Mouse (Mus musculus) heart, postnatal 14 days (tissue): ENCODE measurements around the gene Defb26. TPM values are rescaled to one million over a fixed set of nuclear protein-coding genes. Genes with fewer than 3 reads are reported as not detected.

Experiments used
- DNase-seq, 2 experiments: peaks; one replicate each; pipeline ENCODE4 v3.0.0; 2021 to 2022
- intact Hi-C: fragments of 180-260 bp; cut with DNase I; formaldehyde crosslinking; loops from one replicate; pipeline ENCODE4 v1.15.1; 2025
- long read RNA-seq, 2 experiments: library from polyadenylated mRNA; stranded (forward); transcript quantifications; one replicate each; pipeline ENCODE4 v2.0.0; 2021
- total RNA-seq, 2 experiments: library from RNA; stranded (reverse); gene quantifications; 2 replicates each; pipeline ENCODE4 v1.2.3; 2021

Gene Defb26
- total RNA-seq, result not detected
- long read RNA-seq, experiment 1, result 0 reads
- long read RNA-seq, experiment 2, result 0 reads

- DNase-seq, result no peak
- intact Hi-C loops, result no loop called here
Measured at GRCm38 (mm10) chr2:152511592-152511991, at the start of gene Defb26. TSS of gene Defb26 (minus strand) at chr2:152511692.

- intact Hi-C loops, result no loop called here
- DNase-seq, result no peak
Measured at GRCm38 (mm10) chr2:152556655-152557054, 45.2 kb upstream of the Defb26 start.

GRCm38 (mm10) chr2:152553774-152554423 lies 42.4 kb upstream of the Defb26 start:
- intact Hi-C loops, result loop anchor here (5.0 kb wide), 2 partner anchors 48 to 103 kb away; partner anchors contain the start of gene Defb36
- DNase-seq, result peak; percentile 65 to 77

GRCm38 (mm10) chr2:152548124-152548523 lies 36.6 kb upstream of the Defb26 start:
- intact Hi-C loops, result no loop called here
- DNase-seq, result no peak

GRCm38 (mm10) chr2:152544691-152545090 lies 33.2 kb upstream of the Defb26 start:
- peak in 1 of 2 experiments; percentile 23 for DNase-seq
- intact Hi-C loops, result loop anchor here (5.0 kb wide), 2 partner anchors 72 to 92 kb away; no protein-coding TSS in a partner anchor

GRCm38 (mm10) chr2:152543478-152543877 lies 32.0 kb upstream of the Defb26 start:
- DNase-seq, result no peak
- intact Hi-C loops, result loop anchor here (5.0 kb wide), 2 partner anchors 71 to 91 kb away; no protein-coding TSS in a partner anchor

- DNase-seq, result no peak
- intact Hi-C loops, result loop anchor here (5.0 kb wide), 2 partner anchors 71 to 91 kb away; no protein-coding TSS in a partner anchor
Measured at GRCm38 (mm10) chr2:152542897-152543296, 31.4 kb upstream of the Defb26 start.

GRCm38 (mm10) chr2:152541979-152542378 lies 30.5 kb upstream of the Defb26 start:
- intact Hi-C loops, result loop anchor here (5.0 kb wide), 2 partner anchors 70 to 90 kb away; no protein-coding TSS in a partner anchor
- no peak for DNase-seq

GRCm38 (mm10) chr2:152539944-152540710 lies 28.6 kb upstream of the Defb26 start, which contains the start of gene Defb29:
TSS of gene Defb29 (minus strand) at chr2:152540098.
- intact Hi-C loops, result loop anchor here (5.0 kb wide), 2 partner anchors 68 to 88 kb away; no protein-coding TSS in a partner anchor

GRCm38 (mm10) chr2:152517981-152518380 lies 6.5 kb upstream of the Defb26 start, which contains the start of gene Defb28:
TSS of gene Defb28 (plus strand) at chr2:152518255.
- no peak for DNase-seq
- intact Hi-C loops, result no loop called here

More at GRCm38 (mm10) chr2:152539944-152540710, 28.6 kb upstream of the Defb26 start, which contains the start of gene Defb29:
- DNase-seq, result no peak

- DNase-seq, result no peak
- intact Hi-C loops, result no loop called here
Measured at GRCm38 (mm10) chr2:152516084-152516483, 4.6 kb upstream of the Defb26 start.

- no peak for DNase-seq
- intact Hi-C loops, result no loop called here
Measured at GRCm38 (mm10) chr2:152503950-152504349, 7.5 kb downstream of the Defb26 start.

GRCm38 (mm10) chr2:152500863-152501229 lies 10.6 kb downstream of the Defb26 start:
- no peak for DNase-seq
- intact Hi-C loops, result no loop called here

- no peak for DNase-seq
- intact Hi-C loops, result no loop called here
Measured at GRCm38 (mm10) chr2:152500204-152500862, 11.2 kb downstream of the Defb26 start.

- intact Hi-C loops, result no loop called here
- DNase-seq, result no peak
Measured at GRCm38 (mm10) chr2:152498020-152498419, 13.5 kb downstream of the Defb26 start.

GRCm38 (mm10) chr2:152493151-152493550 lies 18.3 kb downstream of the Defb26 start:
- intact Hi-C loops, result no loop called here
- DNase-seq, result no peak

GRCm38 (mm10) chr2:152490038-152490437 lies 21.5 kb downstream of the Defb26 start, which contains the start of gene Defb22:
TSS of gene Defb22 (minus strand) at chr2:152490138.
- no peak for DNase-seq
- intact Hi-C loops, result no loop called here

- intact Hi-C loops, result no loop called here
- DNase-seq, result no peak
Measured at GRCm38 (mm10) chr2:152487024-152487423, 24.5 kb downstream of the Defb26 start.

- intact Hi-C loops, result no loop called here
- DNase-seq, result no peak
Measured at GRCm38 (mm10) chr2:152481726-152482125, 29.8 kb downstream of the Defb26 start.

GRCm38 (mm10) chr2:152480881-152481280 lies 30.6 kb downstream of the Defb26 start:
- intact Hi-C loops, result no loop called here
- no peak for DNase-seq
